Mouse (Mus musculus) lung, adult 18-20 months (tissue): Measurements from ENCODE around the gene Lrrc63.
"Not testable (repeated sequence)": the region's sequence is repeated elsewhere in the genome, so short reads cannot be mapped to it uniquely, and the experiment has no call there.

Experiments used
- DNase-seq, 2 experiments: peaks; one replicate each; pipeline ENCODE4 v3.0.0; 2022; ENCODE audit warnings: mixed read lengths in 2 of 2

The Lrrc63 gene

DNA sequence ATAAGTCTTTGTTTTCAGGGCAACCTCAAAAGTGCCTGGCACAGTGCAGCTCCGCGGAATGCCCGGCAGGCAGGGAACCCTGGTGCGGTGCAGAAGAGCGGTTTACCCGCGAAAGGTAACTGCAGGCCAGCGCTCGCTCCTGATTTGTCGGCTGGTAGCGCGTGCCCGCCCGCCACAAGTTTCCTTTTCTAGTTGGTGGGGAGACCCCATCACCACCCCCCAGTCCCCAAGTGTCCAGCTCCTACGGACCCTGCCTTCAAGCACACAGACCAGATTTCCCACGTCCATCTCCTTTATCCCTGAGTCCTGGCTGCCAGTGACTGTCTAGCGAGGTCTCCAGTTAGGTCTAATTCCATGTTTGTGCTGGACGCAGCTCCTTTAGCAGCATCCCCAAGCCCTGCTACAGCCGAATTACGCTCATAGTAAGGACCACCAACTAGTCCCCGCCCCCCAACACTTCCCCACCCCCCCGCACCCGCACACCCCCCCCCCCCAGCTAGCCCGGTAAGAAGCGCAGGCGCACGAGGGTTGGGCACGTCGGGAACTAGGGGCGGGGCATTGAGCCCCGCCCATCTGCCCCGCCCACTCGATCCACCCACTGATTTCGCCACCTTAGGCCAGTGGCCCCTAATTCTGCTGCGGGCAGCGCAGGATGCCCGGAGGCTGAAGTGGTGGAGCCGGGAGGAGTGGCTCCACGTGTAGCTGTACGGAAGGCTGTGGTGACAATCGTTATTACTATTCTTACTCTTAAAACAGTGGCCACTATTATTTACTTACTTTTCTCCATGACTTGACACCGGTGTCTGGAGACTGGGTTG lies at the start of gene Lrrc63, which contains the start of gene Lcp1:
Gene Lrrc63, minus strand, starts transcription at position 381 of the 818 bp plus-strand sequence.
Gene Lcp1, plus strand, starts transcription at position 601 of the 818 bp plus-strand sequence.
- peak; percentile 85 to 90 for DNase-seq

- peak; percentile 49 to 64 for DNase-seq
Measured at GRCm38 (mm10) chr14:75179255-75179963, 48.7 kb upstream of the Lrrc63 start.

DNA sequence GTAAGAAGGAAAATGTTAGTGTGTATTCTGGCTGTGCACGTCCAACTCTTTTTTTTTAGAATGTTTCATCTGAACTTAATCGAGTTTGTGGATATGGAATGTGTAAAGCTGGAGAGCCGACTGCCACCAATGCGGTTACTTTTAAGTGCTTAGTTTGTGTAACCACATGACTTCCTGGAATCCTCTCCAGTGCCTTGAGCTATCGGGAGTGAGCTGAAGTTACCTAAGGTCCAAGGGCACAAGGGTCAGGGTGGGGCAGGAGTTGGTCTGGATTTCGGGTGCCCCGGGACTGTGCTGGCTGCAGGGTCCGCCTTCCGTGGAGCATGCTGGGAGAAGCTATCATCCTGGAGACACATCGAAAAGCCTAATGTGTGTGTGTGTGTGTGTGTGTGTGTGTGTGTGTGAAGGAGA lies 48.1 kb upstream of the Lrrc63 start:
- peak; percentile 73 to 78 for DNase-seq

DNA sequence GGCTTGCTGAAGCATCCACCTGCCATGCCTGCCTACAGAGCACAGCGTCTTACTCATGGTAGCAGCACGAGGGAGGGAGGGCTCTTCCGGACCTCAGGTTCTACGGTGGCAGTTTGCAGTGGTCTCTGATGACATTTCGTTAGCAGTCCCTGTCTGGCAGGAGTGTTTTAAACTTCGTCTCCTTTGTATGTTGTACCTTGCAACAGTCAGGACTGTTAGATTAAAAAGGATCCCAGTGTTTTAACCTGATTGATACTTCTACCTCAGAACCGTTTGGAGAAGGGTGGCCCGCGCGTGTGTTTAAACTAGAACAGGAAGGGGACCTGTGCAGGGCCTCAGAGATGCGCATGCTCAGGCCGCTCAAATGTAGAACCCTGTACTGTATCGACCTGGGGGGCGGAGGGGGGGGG lies 47.7 kb upstream of the Lrrc63 start:
- DNase-seq = peak; percentile 49 to 59

GRCm38 (mm10) chr14:75177400-75177799 lies 46.7 kb upstream of the Lrrc63 start:
- DNase-seq = no peak

- peak; percentile 46 to 52 for DNase-seq
Measured at GRCm38 (mm10) chr14:75176425-75177045, 45.9 kb upstream of the Lrrc63 start.

DNA sequence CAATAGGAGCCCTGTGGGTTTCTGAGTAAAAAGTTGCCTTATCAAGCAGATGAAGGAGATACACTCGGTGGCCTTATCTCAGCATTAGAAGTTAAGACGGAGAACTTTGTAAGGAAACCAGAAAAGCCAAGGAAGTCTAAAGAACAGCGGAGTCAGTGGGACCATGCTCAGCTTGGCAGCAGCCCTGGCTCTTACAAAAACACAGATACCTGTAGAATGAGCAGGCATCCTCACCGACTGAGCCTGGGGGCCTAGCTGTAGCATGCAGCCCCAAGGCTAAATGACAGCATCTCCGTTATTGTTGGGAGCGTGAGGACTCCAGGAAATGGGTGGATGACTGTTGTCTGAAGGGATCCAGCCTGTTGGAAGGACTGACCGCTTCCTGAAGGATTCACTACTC lies 45.1 kb upstream of the Lrrc63 start:
- DNase-seq = no peak

DNA sequence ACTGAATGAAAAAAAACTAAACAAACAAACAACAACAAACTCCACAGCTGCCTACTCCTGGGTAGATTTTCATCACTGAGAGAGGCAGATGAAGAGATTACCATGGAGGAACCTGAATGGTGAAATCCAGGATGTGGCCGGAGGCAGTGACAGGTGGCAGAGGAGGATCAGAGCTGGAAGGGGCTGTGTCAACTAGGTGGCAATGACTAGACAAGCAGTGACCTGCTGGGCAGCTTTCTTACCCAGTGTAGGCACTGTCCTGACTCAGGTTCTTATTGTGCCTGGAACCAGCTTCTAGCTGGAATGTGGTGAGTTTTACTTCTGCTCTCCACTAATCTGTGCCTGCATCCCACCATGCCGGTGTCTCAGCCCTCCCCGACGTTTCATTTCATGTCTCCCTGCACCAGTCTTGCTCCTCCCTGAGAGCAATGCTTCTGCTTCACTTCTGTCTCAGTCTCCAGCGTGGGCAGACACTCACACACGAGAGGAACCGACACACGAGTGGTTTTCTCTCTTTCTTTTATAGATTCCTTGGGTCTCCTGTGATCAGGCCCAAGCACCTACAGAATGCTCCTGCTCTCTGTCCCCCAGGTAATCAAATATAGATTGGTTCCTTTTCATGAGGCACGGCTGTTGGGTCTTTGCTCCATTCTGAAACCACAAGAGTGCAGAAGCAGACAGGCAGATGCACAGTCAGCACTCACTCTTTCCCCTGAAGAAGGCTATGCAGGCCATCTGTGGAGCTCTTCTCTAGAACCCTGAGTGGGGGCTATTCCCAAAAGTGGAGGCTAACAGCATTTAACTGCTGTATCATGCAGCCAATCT lies 44.3 kb upstream of the Lrrc63 start:
- no peak for DNase-seq

- DNase-seq = no peak
Measured at GRCm38 (mm10) chr14:75174296-75174695, 43.6 kb upstream of the Lrrc63 start.

DNA sequence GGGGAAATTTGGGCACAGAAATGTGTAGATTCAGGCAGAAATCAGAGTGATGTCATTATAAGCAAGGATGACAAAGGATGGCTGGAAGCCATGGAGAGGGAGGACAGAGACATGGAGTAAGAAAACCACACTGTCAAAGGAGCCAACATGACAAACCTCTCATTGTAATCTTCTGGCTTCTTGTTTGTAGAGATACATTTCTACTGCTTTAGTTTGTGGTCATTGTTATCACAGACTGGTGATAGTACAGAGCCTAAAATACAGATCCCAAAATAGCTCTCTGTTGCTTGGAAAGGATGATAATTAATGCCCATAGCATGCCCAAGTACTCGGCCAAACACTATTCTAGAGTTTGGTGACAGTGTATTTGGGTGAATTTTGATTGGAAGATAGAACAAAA lies 39.9 kb upstream of the Lrrc63 start:
- no peak for DNase-seq

DNA sequence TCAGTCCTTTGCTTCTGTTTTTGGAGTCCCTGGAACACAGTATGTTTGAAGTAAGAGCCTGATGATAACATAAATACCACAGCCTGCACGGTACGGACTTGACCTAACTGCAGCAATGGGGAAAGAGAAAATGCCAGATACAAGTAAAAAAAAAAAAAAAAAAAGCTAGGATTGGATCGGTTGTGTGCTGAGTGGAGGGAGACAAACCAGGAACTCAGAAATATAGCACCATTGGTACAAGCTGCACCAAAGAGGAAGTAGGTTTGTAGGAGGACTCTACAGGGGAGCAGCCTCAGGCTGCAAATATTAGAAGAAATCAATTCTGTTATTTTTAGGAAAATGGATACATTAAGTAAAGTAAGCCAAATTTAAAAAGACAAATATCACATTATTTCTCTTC lies 37.8 kb upstream of the Lrrc63 start:
- no peak for DNase-seq

DNA sequence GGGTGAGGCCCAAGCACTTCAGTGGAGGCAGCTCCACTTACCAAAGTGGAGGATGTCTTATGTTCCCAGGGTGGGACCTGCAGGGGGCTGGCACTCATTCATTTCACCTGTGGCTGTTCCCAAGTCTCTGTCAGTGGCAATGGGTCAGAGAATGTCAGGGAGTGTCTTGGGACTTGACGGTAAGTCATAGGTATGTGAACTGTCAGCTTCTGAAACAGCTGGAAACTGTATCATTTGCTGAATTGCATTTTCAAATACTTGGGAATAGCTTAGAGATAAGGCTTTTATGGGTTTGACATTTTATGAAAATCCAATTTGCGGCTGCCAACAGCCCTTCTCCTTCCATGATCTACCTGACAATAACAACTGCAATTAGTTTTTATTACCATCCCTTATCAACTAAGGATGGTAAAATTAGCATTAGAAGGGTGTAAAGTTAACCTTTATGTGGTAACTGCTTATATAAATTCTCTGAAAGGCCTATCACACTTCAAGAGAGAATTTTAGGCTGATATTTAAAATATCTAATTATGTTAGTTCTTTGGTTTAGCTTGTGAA lies 35.0 kb upstream of the Lrrc63 start:
- no peak for DNase-seq

GRCm38 (mm10) chr14:75164345-75164744 lies 33.7 kb upstream of the Lrrc63 start:
- no peak for DNase-seq

DNA sequence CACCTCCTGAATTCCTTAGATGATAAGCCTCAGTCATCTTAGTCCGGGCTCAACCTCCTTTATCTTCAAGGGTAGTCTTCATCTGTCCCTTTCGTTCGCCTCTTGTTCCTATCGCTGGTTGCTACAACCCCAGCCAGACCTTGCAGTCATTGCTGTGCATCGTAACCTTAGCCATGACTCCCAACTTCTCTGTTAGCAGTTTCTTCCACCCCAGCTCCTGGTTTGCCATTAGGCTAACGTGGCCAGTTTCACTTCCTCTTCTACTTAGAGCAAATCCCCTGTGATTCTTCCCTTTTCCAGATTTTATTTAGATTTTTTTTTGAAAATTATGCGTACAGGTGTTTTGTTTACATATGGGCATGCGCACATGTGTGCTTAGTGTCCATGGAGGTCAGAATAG lies 33.2 kb upstream of the Lrrc63 start:
- DNase-seq = no peak

DNA sequence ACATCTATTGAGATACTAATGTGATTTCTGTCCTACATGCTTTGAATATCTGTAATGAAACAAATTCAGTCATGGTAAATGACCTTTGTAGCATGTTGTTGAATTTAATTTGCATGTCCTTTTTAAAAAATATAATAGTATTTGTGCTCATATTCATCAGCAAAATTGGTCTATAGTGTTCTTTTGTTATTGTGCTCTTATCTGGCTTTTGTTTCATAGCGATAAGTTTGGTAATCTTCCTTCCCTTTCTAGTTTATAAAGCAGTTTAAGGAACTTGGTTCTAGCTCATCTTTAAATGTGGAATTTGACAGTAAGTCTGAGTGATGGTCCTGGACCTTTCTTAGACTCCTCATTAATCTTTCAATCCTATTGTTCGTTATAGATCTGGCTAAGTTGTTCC lies 28.7 kb upstream of the Lrrc63 start:
- DNase-seq = no peak

GRCm38 (mm10) chr14:75154481-75154880 lies 23.8 kb upstream of the Lrrc63 start:
- no peak for DNase-seq

DNA sequence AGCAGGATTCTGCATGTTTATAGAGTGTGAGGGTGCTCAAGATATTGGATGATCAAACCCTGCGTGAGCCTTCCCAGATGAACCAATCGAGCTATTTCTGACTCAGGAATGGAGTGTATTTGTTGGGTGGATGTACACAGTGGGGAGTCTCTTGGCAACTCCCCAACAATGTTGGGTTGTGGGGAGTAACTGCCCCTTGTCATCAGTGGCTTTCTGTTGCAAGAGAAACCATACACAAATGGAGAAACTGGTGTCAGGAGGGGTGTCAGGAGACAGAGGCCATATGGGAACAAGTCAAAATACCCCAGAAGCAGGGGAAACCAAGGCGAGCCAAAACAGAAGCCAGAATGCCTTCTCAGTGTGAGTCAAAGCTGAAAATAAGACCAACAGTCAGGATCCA lies 20.5 kb upstream of the Lrrc63 start:
- DNase-seq = no peak

GRCm38 (mm10) chr14:75150653-75151052 lies 20.0 kb upstream of the Lrrc63 start:
- DNase-seq = no peak

DNA sequence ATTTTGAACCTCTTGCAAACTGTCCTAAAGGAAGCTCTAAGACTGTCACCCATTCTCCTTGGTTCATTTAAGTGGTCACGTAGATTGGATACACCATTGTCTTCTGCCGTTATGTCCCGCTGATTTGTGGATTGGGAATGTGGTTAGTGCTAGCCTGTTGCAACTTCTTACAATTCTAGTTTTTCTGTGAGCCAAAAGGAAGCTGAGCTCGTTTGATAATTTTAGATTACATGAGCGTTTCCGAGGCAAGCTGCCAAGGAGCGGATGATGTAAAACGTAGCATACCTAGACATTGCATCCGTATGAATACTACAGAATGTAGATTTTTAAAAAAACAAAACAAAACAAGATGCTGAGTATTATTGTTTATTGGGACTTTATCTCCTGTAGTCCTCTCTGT lies 17.5 kb upstream of the Lrrc63 start:
- DNase-seq = peak; percentile 61 to 62

GRCm38 (mm10) chr14:75147706-75148105 lies 17.0 kb upstream of the Lrrc63 start:
- not testable (repeated sequence) for DNase-seq

DNA sequence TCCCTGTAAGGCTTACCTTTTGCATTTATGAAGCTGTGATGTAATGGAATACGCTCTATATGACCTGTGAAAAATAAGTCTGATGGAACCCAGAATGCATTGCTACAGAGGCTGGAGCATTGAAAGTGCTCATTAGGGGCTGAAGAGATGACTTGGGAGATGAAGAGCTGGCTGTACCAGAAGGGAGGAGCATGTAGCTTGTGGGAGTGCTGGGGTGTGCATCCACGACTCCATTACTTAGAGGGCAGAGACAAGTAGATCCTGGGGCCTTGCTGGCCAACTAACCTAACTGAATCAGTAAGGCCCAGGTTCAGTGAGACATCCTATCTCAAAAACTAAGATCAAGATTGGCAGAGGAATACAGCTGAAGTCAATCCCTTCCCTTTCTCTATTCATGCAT lies 8.5 kb upstream of the Lrrc63 start:
- no peak for DNase-seq

GRCm38 (mm10) chr14:75138503-75138902 lies 7.8 kb upstream of the Lrrc63 start:
- no peak for DNase-seq
